Mouse (Mus musculus): ENCODE measurements around the gene Olfr420.

DNA sequence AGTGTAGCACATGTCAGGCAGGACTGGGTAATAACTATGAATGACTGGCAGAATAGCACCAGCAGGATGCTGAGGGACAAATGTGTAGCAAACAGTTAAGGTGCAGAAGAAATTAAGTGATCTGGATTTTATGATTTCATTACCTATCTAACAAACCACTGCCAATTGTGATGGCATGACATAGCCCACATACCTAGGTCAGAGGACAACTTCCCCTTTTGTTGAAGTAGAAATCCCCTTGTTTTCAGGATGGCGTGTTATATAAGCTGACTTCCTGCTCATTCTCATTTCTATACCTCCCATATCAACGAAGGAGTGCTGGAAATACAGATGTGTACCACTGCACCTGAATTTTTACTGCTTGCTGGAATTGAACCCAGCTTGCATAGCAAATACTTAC is 14.0 kb upstream of the Olfr420 start:
- TF ChIP-seq POLR2A (IDR thresholded peaks at IDR 0.05; ENCODE audit: borderline replicate concordance, low read depth, low read length) (no peak), CTCF (IDR thresholded peaks at IDR 0.05; ENCODE audit: low read depth, low read length) (no peak)
